Mouse (Mus musculus) olfactory bulb, adult 2 months (tissue): ENCODE data around the gene Ccr1l1.

Source experiments
- CTCF ChIP-seq: fragments of 200-500 bp; IDR thresholded peaks from 2 replicates; pipeline ENCODE4 v1.5.1; 2012; ENCODE audit warnings: low read depth, mild to moderate bottlenecking, low read length, moderate library complexity; ENCODE audit not compliant: insufficient read depth
- POLR2A ChIP-seq: fragments of 200-500 bp; IDR thresholded peaks from 2 replicates; pipeline ENCODE4 v1.6.1; 2012; ENCODE audit warnings: mild to moderate bottlenecking, low read depth, low read length, moderate library complexity; ENCODE audit not compliant: insufficient read depth

GRCm38 (mm10) chr9:123935346-123935745, 42.9 kb downstream of the Ccr1l1 start:
- TF ChIP-seq CTCF (no peak), POLR2A (no peak)
